Mouse (Mus musculus): ENCODE measurements around the gene Il6ra. TPM values are rescaled to one million over a fixed set of nuclear protein-coding genes. Genes with fewer than 3 reads are reported as not detected.
"Not testable (repeated sequence)": the region's sequence is repeated elsewhere in the genome, so short reads cannot be mapped to it uniquely, and the experiment has no call there.

Gene Il6ra
- polyA plus RNA-seq, 1 experiment, result 0.02 TPM

GRCm38 (mm10) chr3:89865020-89865419, 48.0 kb downstream of the Il6ra start:
- H3K27me3 ChIP-seq (ENCODE audit: control insufficient read depth), result peaks cover 12% of the 10 kb centered on the region
- no peak overlapping the region for H3K4me3 ChIP-seq (replicated peaks)
- TF ChIP-seq TAL1 (IDR thresholded peaks at IDR 0.05; ENCODE audit: low read length) (no peak), GATA1 (IDR thresholded peaks at IDR 0.05; ENCODE audit: low read length) (no peak)
- H3K36me3 ChIP-seq (ENCODE audit: control insufficient read depth), result no peaks in the 10 kb centered on the region
- peaks cover 32% of the 10 kb centered on the region for H3K4me1 ChIP-seq (ENCODE audit: control insufficient read depth)
- no peaks in the 10 kb centered on the region for H3K9me3 ChIP-seq (ENCODE audit: control insufficient read depth, low read length)

GRCm38 (mm10) chr3:89863716-89864509, 49.1 kb downstream of the Il6ra start:
- H3K27me3 ChIP-seq (ENCODE audit: control insufficient read depth), result peaks cover 20% of the 10 kb centered on the region
- peaks cover 23% of the 10 kb centered on the region for H3K4me1 ChIP-seq (ENCODE audit: control insufficient read depth)
- H3K4me3 ChIP-seq (replicated peaks), result no peak overlapping the region
- no peaks in the 10 kb centered on the region for H3K9me3 ChIP-seq (ENCODE audit: control insufficient read depth, low read length)
- TF ChIP-seq TAL1 (IDR thresholded peaks at IDR 0.05; ENCODE audit: low read length), result no peak
- TF ChIP-seq GATA1 (IDR thresholded peaks at IDR 0.05; ENCODE audit: low read length), result no peak
- no peaks in the 10 kb centered on the region for H3K36me3 ChIP-seq (ENCODE audit: control insufficient read depth)

GRCm38 (mm10) chr3:89863276-89863675, 49.7 kb downstream of the Il6ra start:
- peaks cover 23% of the 10 kb centered on the region for H3K27me3 ChIP-seq (ENCODE audit: control insufficient read depth)
- H3K4me3 ChIP-seq (replicated peaks); H3K36me3 ChIP-seq (ENCODE audit: control insufficient read depth); H3K9me3 ChIP-seq (ENCODE audit: control insufficient read depth, low read length): not testable (repeated sequence)
- peaks cover 17% of the 10 kb centered on the region for H3K4me1 ChIP-seq (ENCODE audit: control insufficient read depth)

- TF ChIP-seq TAL1 (IDR thresholded peaks at IDR 0.05; ENCODE audit: low read length), result no peak
- TF ChIP-seq GATA1 (IDR thresholded peaks at IDR 0.05; ENCODE audit: low read length), result no peak
These were observed 50.7 kb downstream of the Il6ra start for GRCm38 (mm10) chr3:89862182-89862761.

GRCm38 (mm10) chr3:89861070-89861469, 51.9 kb downstream of the Il6ra start:
- Histone ChIP-seq H3K9me3 (ENCODE audit: control insufficient read depth, low read length) (peaks cover 4% of the 10 kb centered on the region), H3K27me3 (ENCODE audit: control insufficient read depth) (peaks cover 23% of the 10 kb centered on the region), H3K4me3 (replicated peaks) (no peak overlapping the region), H3K36me3 (ENCODE audit: control insufficient read depth) (no peaks in the 10 kb centered on the region), H3K4me1 (ENCODE audit: control insufficient read depth) (peaks cover 13% of the 10 kb centered on the region)
- TF ChIP-seq GATA1 (IDR thresholded peaks at IDR 0.05; ENCODE audit: low read length) (no peak), TAL1 (IDR thresholded peaks at IDR 0.05; ENCODE audit: low read length) (no peak)

More at GRCm38 (mm10) chr3:89862182-89862761, 50.7 kb downstream of the Il6ra start:
- Histone ChIP-seq H3K36me3 (ENCODE audit: control insufficient read depth) (no peaks in the 10 kb centered on the region), H3K27me3 (ENCODE audit: control insufficient read depth) (peaks cover 23% of the 10 kb centered on the region), H3K9me3 (ENCODE audit: control insufficient read depth, low read length) (peaks cover 1% of the 10 kb centered on the region), H3K4me1 (ENCODE audit: control insufficient read depth) (peaks cover 13% of the 10 kb centered on the region), H3K4me3 (replicated peaks) (no peak overlapping the region)

- peaks cover 4% of the 10 kb centered on the region for H3K9me3 ChIP-seq (ENCODE audit: control insufficient read depth, low read length)
- H3K4me1 ChIP-seq (ENCODE audit: control insufficient read depth), result peaks cover 13% of the 10 kb centered on the region
- TF ChIP-seq TAL1 (IDR thresholded peaks at IDR 0.05; ENCODE audit: low read length) (no peak), GATA1 (IDR thresholded peaks at IDR 0.05; ENCODE audit: low read length) (no peak)
- no peaks in the 10 kb centered on the region for H3K36me3 ChIP-seq (ENCODE audit: control insufficient read depth)
- no peak overlapping the region for H3K4me3 ChIP-seq (replicated peaks)
- peaks cover 23% of the 10 kb centered on the region for H3K27me3 ChIP-seq (ENCODE audit: control insufficient read depth)
These were observed 52.7 kb downstream of the Il6ra start for GRCm38 (mm10) chr3:89860343-89860742.

- H3K4me1 ChIP-seq (ENCODE audit: control insufficient read depth), result peaks cover 11% of the 10 kb centered on the region
- no peak overlapping the region for H3K4me3 ChIP-seq (replicated peaks)
- H3K36me3 ChIP-seq (ENCODE audit: control insufficient read depth), result no peaks in the 10 kb centered on the region
- peaks cover 23% of the 10 kb centered on the region for H3K27me3 ChIP-seq (ENCODE audit: control insufficient read depth)
- H3K9me3 ChIP-seq (ENCODE audit: control insufficient read depth, low read length), result peaks cover 4% of the 10 kb centered on the region
- no peak for TF ChIP-seq GATA1 (IDR thresholded peaks at IDR 0.05; ENCODE audit: low read length)
- no peak for TF ChIP-seq TAL1 (IDR thresholded peaks at IDR 0.05; ENCODE audit: low read length)
These were observed 53.1 kb downstream of the Il6ra start for GRCm38 (mm10) chr3:89859936-89860335.

- TF ChIP-seq TAL1 (IDR thresholded peaks at IDR 0.05; ENCODE audit: low read length) (no peak), GATA1 (IDR thresholded peaks at IDR 0.05; ENCODE audit: low read length) (no peak)
- Histone ChIP-seq H3K9me3 (ENCODE audit: control insufficient read depth, low read length) (peaks cover 4% of the 10 kb centered on the region), H3K36me3 (ENCODE audit: control insufficient read depth) (no peaks in the 10 kb centered on the region), H3K4me3 (replicated peaks) (no peak overlapping the region), H3K27me3 (ENCODE audit: control insufficient read depth) (peaks cover 23% of the 10 kb centered on the region), H3K4me1 (ENCODE audit: control insufficient read depth) (peaks cover 9% of the 10 kb centered on the region)
These were observed 54.1 kb downstream of the Il6ra start for GRCm38 (mm10) chr3:89858888-89859287.

- Histone ChIP-seq H3K36me3 (ENCODE audit: control insufficient read depth) (no peaks in the 10 kb centered on the region), H3K9me3 (ENCODE audit: control insufficient read depth, low read length) (peaks cover 4% of the 10 kb centered on the region), H3K4me1 (ENCODE audit: control insufficient read depth) (peaks cover 8% of the 10 kb centered on the region), H3K27me3 (ENCODE audit: control insufficient read depth) (peaks cover 23% of the 10 kb centered on the region), H3K4me3 (replicated peaks) (no peak overlapping the region)
- no peak for TF ChIP-seq GATA1 (IDR thresholded peaks at IDR 0.05; ENCODE audit: low read length)
- no peak for TF ChIP-seq TAL1 (IDR thresholded peaks at IDR 0.05; ENCODE audit: low read length)
These were observed 54.9 kb downstream of the Il6ra start for GRCm38 (mm10) chr3:89858123-89858522.

Measured in erythroblast, embryonic 14.5 days (primary cell).